Mouse (Mus musculus) cerebellum, postnatal 10 days (tissue): ENCODE measurements around the gene Mis18bp1.
"Not testable (repeated sequence)": the region's sequence is repeated elsewhere in the genome, so short reads cannot be mapped to it uniquely, and the experiment has no call there.

ENCODE experiments used
- DNase-seq, 2 experiments: peaks; one replicate each; pipeline ENCODE4 v3.0.0; 2021; ENCODE audit warnings: mixed read lengths in 2 of 2

Mis18bp1 gene

GRCm38 (mm10) chr12:65172021-65172951 is at the start of gene Mis18bp1:
Gene Mis18bp1 (minus strand): TSS chr12:65172604.
- DNase-seq = peak; percentile 97

DNA sequence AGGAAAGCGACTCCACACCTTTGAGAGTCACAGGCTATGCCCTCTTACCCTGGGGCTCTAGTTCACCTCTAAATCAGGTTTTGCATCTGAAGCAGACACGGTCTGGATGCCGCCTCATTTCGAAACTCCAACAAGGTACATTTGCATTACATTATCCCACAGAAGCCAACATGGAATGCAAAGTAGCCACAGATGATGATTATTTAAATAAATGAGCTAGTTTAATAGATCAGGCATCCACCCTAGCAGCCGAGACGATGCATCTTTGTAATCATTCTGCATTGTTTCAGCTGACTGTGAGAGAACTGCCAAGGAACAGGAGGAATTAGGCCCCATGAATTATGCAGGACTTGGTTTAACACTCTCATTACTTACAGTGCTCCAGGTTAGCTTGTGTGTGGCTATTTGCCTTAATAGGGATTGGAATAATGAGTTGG is 44.0 kb upstream of the Mis18bp1 start:
- DNase-seq = no peak

GRCm38 (mm10) chr12:65206431-65206830 is 34.0 kb upstream of the Mis18bp1 start:
- DNase-seq = no peak

GRCm38 (mm10) chr12:65201812-65202211 is 29.4 kb upstream of the Mis18bp1 start:
- DNase-seq = peak; percentile 15 to 22

DNA sequence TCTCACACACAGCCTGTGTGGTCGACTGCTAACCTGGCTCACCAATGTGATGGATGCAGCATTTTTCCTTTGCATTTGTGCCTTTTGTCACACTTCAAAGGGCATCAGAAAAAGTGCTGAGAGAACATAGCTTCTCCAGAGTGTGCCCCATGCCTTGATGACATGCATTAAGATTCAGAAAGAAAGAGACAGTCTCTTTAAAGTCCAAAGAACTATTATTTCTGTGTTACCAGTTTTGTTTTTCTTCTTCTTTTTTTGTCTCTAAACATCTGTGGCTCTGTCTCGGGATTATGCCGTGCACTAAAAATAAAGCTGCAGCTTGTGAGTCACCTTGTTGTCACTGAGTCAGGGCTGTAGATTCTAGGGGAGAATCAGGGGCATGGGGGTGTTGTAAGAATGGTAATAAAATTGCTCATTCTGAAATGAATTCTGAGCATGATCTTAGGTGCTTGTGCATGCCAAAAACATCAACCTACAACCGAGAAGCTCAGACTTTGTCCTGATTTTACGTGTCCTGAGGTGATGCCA is 21.7 kb upstream of the Mis18bp1 start:
- no peak for DNase-seq

DNA sequence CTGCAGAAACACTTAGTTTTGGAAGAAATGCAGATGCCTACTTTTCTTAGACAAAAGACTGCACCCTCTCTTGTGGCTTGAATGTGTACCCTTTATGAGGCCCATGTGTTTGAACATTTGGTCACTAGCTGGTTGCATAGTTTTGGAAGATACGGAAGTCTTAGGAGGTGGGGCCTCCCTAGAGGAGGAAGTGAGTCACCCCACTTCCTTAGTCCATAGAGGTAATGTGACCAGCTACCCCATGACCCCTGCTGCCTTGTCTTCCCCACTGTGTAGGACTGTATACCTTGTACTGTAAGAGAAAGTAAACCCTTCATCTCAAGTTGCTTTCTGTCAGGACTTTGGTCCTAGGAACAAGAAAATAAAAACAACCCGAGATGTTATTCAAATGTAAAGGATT is 16.8 kb upstream of the Mis18bp1 start:
- DNase-seq = no peak

GRCm38 (mm10) chr12:65187365-65187764 is 15.0 kb upstream of the Mis18bp1 start:
- peak in 1 of 2 experiments; percentile 11 for DNase-seq

- DNase-seq = peak in 1 of 2 experiments; percentile 8
Observed at GRCm38 (mm10) chr12:65173736-65174135, 1.3 kb upstream of the Mis18bp1 start.

DNA sequence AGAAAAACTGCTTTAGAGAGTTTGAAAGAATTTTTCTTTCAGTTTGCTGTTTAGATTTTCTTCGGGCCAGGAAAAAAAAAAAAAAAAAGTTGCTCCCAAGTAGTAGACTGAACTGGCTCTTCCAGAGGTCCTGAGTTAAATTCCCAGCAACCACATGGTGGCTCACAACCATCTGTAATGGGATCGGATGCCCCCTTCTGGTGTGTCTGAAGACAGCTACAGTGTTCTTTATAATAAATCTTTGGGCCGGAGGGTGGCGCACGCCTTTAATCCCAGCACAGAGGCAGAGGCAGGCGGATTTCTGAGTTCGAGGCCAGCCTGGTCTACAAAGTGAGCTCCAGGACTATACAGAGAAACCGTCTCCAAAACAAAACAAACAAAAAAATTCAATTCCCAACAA is 555 bp upstream of the Mis18bp1 start:
- peak; percentile 68 to 70 for DNase-seq

DNA sequence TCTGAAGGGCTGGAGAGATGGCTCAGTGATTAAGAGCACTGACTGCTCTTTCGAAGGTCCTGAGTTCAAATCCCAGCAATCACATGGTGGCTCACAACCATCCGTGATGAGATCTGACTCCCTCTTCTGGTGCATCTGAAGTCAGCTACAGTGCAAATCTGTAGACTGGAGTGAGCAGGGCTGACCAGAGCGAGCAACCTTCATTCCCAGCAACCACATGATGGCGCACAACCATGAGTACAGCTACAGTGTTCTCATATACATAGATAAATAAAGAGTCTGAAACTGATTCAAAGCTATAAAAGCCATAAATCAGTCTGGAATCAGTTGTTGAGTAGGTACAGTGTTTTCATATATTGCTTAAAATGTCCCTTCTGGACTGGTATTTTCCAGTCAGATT is 36.3 kb downstream of the Mis18bp1 start:
- DNase-seq = not testable (repeated sequence)

DNA sequence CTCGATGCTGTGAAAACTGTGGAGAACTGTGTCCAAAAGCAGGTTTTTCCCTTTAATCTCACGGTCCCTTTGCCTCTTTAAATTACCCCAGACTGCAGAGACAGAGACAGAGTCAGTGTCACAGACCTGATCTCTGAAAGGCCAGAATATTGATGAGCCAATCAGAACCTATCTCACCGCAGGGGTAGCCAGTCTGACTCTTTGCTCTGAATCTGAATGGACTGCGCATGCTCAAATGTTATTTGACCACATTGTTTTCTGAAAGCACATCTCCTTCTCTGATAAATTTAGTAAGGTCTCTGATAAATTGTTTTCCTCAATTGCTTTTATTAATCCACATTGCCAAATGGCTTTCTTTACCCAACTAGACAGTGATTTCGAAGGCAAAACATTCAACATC is 53.0 kb downstream of the Mis18bp1 start:
- no peak for DNase-seq

GRCm38 (mm10) chr12:65118968-65119367 is 53.4 kb downstream of the Mis18bp1 start:
- no peak for DNase-seq

GRCm38 (mm10) chr12:65114978-65115377 is 57.4 kb downstream of the Mis18bp1 start:
- DNase-seq = not testable (repeated sequence)

DNA sequence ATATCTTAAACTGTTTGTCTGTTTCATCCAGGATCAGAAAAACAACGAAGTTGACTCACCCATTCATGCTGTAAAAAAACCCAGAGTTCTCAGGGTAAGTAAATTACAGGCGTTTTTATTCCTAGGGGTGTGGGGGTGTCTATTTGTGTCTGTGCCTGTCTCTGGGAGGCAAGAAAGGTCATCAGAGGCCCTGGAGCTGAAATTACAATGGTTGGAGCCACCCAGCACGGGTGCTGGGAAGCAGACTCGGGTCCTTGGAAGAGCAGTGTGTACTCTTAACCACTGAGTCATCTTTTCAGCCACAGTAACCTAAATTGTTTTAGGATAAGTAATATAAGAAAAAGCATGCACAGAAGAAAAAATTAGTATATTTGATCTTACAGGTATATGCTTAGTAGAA is 58.5 kb downstream of the Mis18bp1 start:
- DNase-seq = no peak

- no peak for DNase-seq
Observed at GRCm38 (mm10) chr12:65112811-65113210, 59.6 kb downstream of the Mis18bp1 start.

DNA sequence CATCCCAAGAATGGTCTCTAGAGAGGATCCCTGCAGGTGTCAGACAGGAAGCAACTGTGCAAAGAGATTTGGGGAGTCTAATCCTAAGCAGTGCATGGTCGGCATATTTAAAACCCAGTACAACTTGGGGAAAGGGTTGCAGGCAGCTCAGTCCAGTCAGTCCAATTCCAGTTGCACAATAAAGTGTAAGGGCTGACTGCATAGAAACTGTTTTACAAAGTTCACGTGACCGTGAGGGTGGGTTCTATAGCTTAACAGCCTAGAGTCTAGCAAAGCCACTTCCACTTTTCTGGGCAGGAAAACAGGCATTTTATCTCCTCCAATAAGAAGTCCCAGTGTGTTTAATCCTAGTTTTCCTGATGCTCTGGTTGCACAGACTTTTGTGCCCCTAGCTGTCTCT is 60.9 kb downstream of the Mis18bp1 start:
- DNase-seq = no peak

- DNase-seq = no peak
Observed at GRCm38 (mm10) chr12:65108746-65109145, 63.7 kb downstream of the Mis18bp1 start.
